Mouse (Mus musculus): ENCODE measurements around the gene Evx1. TPM values are rescaled to one million over a fixed set of nuclear protein-coding genes. Genes with fewer than 3 reads are reported as not detected.

The Evx1 gene
- total RNA-seq, 2 experiments from 2014 or later = not detected

GRCm38 (mm10) chr6:52290186-52290585 is 23.1 kb upstream of the Evx1 start:
- no peak for DNase-seq (ENCODE audit: low spot score in 2 of 2)

DNA sequence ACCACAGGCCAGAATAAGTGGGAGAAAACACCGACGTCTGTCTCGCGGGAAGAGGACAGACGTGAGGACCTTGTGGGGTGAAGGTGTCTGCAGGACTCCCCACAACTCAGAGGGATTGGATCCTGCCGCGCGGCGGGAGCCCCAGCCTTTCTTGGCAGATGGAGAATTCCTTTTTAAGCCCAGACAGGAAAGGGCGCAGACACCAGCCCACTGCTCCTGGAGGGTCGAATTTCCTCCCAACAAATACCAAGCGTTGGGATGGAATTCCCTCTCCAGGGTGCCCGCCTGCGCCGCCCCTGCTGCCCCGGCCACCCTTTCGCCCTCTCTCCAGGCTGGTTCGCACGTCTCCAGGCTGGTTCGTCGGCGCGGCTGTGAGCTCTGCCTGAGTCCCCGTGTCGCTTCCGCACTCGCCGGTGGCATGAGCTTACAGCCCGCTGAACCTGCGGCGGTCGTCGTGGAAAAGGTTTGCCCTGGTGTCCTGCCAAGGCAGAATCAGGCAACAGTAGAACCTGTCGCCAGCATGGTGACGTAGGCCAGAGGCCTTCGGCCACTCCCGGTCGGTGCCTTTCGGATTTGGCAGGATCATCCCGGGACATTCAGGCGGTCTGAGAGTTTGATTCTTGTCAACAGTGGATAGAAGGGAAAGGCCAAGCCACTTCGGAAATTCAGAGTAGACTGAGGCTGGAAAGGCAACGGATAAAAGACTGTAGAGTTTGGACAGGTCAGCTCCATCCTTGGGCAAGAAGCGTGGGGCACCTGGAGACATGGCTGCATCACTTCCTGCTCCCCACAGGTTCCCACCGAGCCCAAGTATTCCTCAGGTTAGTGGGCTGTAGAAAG is 22.1 kb upstream of the Evx1 start:
- no peak for DNase-seq (ENCODE audit: low spot score in 2 of 2)

DNA sequence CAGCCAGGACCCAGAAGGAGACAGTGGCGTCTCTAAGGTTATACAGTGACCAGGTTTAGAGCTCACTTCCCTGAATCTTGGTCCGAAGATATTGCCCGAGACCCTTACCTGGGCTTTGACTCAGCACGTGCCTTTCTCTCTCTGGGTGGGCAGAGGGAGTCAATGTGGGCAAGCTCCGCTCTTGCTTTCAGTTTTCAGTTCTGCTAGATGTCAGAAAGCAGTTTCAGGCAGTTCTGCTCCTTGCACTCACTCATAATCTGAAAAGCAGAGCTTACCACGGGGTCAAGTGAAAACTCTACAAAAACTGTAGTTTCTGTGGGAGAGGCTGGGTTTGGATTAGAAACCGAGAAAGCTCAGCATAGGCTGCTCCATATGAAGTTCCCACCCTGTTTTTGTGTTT is 21.0 kb upstream of the Evx1 start:
- no peak for DNase-seq (ENCODE audit: low spot score in 2 of 2)

DNA sequence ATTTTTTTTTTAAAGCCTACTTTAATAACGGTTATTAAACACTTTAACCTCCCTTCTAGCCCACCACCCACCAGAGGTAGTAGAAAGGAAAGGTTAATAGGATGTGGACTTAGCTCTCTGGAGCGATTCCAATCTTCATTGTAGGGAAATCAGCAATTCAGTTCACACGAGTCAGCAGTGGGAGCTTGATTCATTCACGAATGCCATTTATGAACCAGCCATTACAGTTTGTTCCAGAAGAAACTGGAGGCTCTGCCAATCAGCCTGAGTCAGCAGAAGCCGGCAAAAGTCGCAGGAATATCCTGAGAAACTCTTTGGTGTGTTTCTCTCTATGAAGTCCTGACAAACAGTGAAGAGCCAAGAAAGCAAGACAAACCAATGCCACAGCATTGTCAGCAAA is 18.7 kb upstream of the Evx1 start:
- no peak for DNase-seq (ENCODE audit: low spot score in 2 of 2)

DNA sequence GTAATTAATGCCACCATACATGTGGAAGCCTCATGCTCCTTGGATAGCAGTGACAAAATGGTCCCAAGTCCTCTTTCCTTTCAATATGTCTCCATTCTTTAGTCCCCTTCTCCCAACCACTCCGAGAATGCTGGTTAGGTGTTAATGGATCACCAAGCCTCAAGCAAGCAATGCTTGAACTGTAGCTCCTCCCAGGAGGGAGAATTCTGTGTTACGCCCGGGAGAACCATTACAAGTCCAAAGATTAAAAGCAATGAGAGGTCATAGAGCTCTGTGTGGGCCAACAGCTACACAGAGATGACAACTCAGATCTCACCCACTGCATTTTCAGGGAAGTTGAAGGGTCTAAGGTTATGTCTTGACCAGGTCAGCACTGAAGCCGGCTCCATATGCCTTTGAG is 14.8 kb upstream of the Evx1 start:
- no peak for DNase-seq (ENCODE audit: low spot score in 2 of 2)

DNA sequence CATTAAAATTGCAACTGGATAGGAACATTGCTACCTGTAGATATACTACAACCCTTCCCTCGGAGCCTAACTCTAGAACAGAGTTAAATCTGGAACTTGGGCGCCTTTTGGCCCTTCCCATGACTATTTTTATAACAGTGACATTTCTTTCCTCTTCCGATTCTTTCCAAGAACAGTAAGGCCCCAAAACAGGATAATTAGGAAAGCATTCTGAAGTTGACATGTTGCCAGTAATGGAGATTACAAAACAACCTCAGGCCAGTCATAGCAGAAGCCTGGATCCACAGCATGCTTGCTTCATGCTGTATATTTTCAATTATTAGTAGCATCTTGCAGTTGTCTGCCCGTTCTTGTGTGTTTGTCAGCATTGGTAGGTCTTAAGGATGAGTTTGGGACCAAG is 12.5 kb upstream of the Evx1 start:
- DNase-seq (ENCODE audit: low spot score in 2 of 2) = no peak

DNA sequence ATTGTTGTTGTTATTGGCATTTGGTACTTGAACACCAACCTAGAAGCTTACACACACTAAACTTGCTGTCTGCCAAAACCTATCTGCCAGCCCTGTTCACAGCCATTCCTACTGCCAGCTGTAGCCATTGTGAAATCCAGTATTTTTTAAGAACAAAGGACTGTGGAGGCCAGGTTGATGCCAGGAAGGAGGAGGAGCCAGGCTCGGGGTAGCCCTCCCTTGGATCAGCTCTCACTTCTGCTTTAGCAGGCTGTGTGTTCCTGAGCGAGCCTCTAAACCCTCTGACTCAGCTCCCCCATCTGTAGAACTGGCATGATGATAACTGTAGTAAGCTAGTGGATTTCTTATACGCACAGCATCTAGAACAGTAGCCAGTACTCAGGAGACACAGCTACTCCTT is 9.9 kb upstream of the Evx1 start:
- DNase-seq (ENCODE audit: low spot score in 2 of 2) = peak in 1 of 2 experiments; percentile 15

DNA sequence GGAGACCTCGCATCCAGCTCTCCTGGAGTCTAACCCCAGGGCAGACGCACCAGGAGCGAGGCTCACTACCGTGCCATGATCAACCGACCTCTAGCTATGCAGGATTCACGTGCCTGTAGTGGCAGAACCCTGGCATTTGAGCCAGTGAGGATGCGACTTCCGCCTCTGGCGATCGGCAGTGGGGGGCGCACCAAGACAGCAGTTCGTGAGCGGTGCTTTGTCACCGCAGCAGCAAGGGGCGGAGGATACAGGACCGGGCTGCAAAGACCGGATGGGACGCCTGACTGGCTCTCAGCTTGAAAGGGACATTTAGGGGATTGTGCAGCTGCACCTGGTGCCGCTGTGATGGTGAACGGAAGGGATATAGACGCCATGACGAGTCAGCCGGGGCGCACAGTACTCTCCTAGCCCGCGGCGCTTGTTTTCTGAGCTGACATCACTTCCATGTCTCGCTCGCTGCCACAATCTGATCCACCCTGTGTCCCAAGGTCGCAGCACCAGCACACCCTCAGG is 7.4 kb upstream of the Evx1 start:
- DNase-seq (ENCODE audit: low spot score in 2 of 2) = peak; percentile 70 to 78

DNA sequence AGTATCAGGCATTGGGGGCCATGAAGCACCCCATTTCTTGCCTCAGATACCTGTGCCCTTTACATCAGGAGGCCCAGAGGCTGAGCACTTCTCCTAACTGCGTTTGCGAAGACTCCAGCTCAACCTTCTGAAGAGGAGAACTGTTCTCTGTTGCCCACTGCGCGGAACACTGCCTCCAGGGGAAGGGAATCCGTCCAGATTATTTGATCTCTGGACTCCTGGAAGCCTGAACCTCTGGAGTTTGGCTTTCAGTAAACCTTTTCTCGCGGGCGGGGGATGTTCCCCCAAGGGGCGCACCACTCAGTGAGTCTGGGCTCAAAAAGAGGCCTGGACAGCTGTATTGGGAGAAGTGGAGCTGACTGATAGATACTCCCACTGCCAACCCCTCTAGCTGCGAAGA is 3.5 kb upstream of the Evx1 start:
- no peak for DNase-seq (ENCODE audit: low spot score in 2 of 2)

- DNase-seq (ENCODE audit: low spot score in 2 of 2) = no peak
Measured at GRCm38 (mm10) chr6:52310366-52310765, 2.9 kb upstream of the Evx1 start.

DNA sequence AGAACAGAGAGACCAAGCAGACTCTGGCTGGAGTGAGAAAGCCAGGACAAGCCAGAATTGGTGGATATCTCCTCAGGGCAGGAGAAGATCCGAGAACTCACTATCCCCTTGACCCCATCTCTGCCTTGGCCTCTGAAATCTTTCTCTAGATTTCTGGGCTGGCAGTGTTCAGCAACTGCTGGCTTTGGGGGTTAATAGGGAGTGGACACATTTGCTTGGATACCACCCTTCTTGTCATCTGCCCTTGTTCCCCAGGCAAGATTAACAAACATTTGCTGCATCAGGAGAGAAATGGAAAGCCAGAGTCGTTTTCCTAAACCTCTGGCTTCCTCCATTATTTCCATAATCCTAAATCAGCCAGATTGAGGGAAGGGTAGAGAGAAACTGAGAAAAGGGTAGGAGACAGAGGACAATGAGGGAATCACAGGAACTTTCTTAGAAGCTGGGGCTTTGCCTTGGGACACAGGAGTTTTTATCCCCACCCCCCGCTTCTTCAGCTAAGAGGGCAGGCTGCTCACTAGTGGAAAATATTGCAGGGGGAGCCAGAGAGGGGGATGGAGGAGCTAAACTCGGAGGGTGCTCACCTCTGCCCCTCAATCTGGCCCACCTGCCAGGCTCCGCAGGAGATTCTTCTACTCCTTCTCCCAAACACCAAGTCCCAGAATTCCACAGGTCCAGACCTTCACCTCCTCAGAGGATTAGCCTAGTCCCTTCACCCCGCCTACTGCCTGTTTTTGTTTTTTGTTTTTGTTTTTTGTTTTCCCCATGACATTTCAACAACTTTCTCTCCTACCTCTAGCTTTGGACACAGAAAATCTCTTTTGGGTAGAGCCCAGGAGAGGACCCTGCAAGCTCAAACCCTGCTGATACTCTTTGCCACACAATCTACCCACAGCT is 1.4 kb upstream of the Evx1 start:
- no peak for DNase-seq (ENCODE audit: low spot score in 2 of 2)

GRCm38 (mm10) chr6:52312558-52312915 is 761 bp upstream of the Evx1 start:
- DNase-seq (ENCODE audit: low spot score in 2 of 2) = peak in 1 of 2 experiments; percentile 13

GRCm38 (mm10) chr6:52314304-52315100 is 1.2 kb downstream of the Evx1 start:
- DNase-seq (ENCODE audit: low spot score in 2 of 2) = no peak

DNA sequence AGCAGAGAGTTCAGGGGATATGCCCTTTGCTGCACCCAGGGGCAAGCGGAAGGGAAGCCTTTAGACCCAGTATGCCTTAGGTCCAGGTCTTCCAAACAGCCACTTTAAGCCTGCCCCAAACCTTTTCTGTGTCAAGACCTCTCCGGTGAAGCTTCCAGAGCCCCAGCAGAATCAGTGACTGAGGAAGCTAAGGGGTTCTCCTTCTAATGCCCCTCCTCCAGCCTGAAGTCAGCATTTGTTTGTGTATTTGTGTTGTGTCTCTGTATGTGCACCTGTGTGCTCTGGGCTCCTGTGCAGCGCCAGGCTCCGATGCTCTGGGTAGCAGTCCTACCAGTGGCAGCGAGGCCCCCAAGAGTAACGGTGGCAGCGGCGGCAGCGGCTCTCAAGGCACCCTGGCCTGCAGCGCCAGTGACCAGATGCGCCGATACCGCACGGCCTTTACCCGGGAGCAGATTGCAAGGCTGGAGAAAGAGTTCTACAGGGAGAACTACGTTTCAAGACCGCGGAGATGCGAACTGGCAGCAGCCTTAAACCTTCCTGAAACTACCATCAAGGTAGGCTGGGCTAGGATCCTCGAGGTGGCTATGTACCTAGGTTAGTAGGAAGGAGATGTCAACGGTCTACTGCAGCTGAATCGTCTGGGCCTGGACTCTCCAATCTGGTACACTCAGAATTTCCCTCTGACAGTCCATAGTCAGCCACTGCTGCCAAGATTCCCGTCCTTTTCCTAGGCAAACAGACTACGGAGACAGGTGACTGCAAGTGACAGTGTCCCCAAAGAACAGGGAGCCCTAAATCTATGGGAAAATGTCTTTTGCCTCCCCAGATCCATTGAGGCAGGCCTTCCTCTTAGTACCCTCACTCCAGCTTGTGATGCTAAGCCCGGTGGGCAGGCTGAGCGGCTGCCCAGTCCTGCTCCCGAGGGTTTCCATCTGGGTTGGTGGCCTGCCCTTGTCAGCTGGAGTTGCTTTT is 2.4 kb downstream of the Evx1 start:
- DNase-seq (ENCODE audit: low spot score in 2 of 2) = peak in 1 of 2 experiments; percentile 13

DNA sequence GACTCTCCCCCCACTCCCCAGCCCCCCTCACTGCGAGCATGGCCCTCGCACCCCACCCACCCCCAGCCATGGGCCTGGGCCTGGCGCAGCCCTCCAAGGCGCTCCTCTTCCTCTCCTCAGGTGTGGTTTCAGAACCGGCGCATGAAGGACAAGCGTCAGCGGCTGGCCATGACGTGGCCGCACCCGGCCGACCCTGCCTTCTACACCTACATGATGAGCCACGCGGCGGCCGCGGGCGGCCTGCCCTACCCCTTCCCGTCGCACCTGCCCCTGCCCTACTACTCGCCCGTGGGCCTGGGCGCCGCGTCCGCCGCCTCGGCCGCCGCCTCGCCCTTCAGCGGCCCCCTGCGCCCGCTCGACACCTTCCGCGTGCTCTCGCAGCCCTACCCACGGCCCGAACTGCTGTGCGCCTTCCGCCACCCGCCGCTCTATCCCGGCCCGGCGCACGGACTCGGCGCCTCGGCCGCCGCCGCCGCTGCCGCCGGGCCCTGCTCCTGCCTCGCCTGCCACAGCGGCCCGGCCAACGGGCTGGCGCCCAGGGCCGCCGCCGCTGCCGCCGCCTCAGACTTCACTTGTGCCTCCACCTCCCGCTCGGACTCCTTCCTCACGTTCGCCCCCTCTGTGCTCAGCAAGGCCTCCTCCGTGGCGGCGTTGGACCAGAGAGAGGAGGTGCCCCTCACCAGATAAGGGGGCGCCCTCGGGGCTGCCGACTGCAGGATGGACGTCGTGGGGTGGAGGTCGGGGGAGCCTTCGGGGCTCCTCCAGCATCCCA is 3.3 kb downstream of the Evx1 start:
- no peak for DNase-seq (ENCODE audit: low spot score in 2 of 2)

GRCm38 (mm10) chr6:52317461-52318180 is 4.3 kb downstream of the Evx1 start:
- no peak for DNase-seq (ENCODE audit: low spot score in 2 of 2)

GRCm38 (mm10) chr6:52318271-52318670 is 5.0 kb downstream of the Evx1 start:
- no peak for DNase-seq (ENCODE audit: low spot score in 2 of 2)

GRCm38 (mm10) chr6:52319956-52320690 is 6.8 kb downstream of the Evx1 start:
- DNase-seq (ENCODE audit: low spot score in 2 of 2) = no peak

All from layer of hippocampus, postnatal 10 days (tissue).